In genomic region chr2:117172981-117173380, GRCm38 (mm10) we compare ENCODE assay signal across 15 mouse cellular contexts. TPM values are rescaled to one million over a fixed set of nuclear protein-coding genes. Genes with fewer than 3 reads are reported as not detected.
A peak's percentile ranks its signal among the peaks of the same experiment; 100 is the strongest.
DNase-seq lines count a peak whose midpoint lies in the region; TF ChIP-seq lines count a peak whose summit lies in the region.
"Had no signal": no experiment of that assay in that cellular context is flagged by ENCODE, and none has a peak within 500 bp of the region (broad histone marks: within the 10 kb centered on the region; RNA-seq: fewer than 3 reads in every experiment).

No protein-coding gene starts in this region.

- H3K4me3 ChIP-seq in gastrocnemius, adult 2 months = no peak overlapping the region
- H3K4me3 ChIP-seq: heart, embryonic 15.5 days; hindbrain, embryonic 15.5 days; limb, embryonic 15.5 days; midbrain, embryonic 15.5 days had no signal

- TF ChIP-seq CTCF in gastrocnemius, adult 2 months (IDR thresholded peaks at IDR 0.05) = peak; percentile 58

- no peak for DNase-seq in gastrocnemius, adult 2 months
- DNase-seq in gastrocnemius, adult 8-10 months (ENCODE audit: low spot score in 2 of 2) = no peak
- DNase-seq in kidney, postnatal 14 days = peak; percentile 18
- no peak for DNase-seq in kidney, postnatal 4 days
- DNase-seq in lung, postnatal 36 days = peak; percentile 53
- no peak for DNase-seq in lung, adult 18-20 months
- no peak for DNase-seq in embryo, embryonic 9.5 days (ENCODE audit: extremely low spot score)
- DNase-seq: cerebellum, adult 11-12 months; gastrocnemius, postnatal 25 days; right cerebral cortex, postnatal 4 days; thymus, adult 2 months had no signal

- H3K27ac ChIP-seq in gastrocnemius, adult 2 months = no peak overlapping the region
- H3K27ac ChIP-seq: heart, embryonic 15.5 days; hindbrain, embryonic 15.5 days; limb, embryonic 15.5 days; midbrain, embryonic 15.5 days had no signal

- intact Hi-C loops in gastrocnemius, adult 2 months (cut with DNase I) = no loop called here

RNA-seq across cellular contexts. Expression of gene Spred1, which starts 51.8 kb away (rescaled TPM):
- total RNA-seq in gastrocnemius, adult 2 months (2021) = 1 to 10 TPM; 5.0 to 7.3 TPM
- total RNA-seq in gastrocnemius, adult 8-10 months (2022) = 1 to 10 TPM; 4.4 to 6.0 (median 5.2) TPM

Comparison
In these comparisons a context has a peak if more than half of its experiments do, and no peak if none do; other contexts are left out.
1. DNase-seq: peak in kidney, postnatal 14 days (single experiment) and lung, postnatal 36 days (single experiment); none in gastrocnemius, adult 2 months (single experiment), gastrocnemius, adult 8-10 months (0 of 2), kidney, postnatal 4 days (0 of 2), lung, adult 18-20 months (0 of 2) and embryo, embryonic 9.5 days (single experiment).